Mouse (Mus musculus) forebrain, postnatal 0 days (tissue): ENCODE results near the gene 0610040J01Rik. TPM values are rescaled to one million over a fixed set of nuclear protein-coding genes. Genes with fewer than 3 reads are reported as not detected.
A peak's percentile ranks its signal among the peaks of the same experiment; 100 is the strongest.

Experiments
- ATAC-seq: fragments of 200-750 bp; cut with Nextera tagmentation; 2 replicates; pipeline ENCODE4 v1.8.0; 2017; ENCODE audit warnings: mild to moderate bottlenecking, moderate library complexity
- DNase-seq: peaks from one replicate; pipeline ENCODE4 v3.0.0-alpha.2; 2015
- H3K27ac ChIP-seq: fragments of 300-500 bp; sonication (generic); 2 replicates; pipeline ENCODE4 v1.5.1; 2014; ENCODE audit warnings: low read depth, mild to moderate bottlenecking, antibody characterized with exemption, low read length, moderate library complexity, mixed read lengths
- H3K27me3 ChIP-seq: fragments of 300-500 bp; sonication (generic); 2 replicates; pipeline ENCODE4 v1.6.1; 2014; ENCODE audit warnings: mild to moderate bottlenecking, low read length, mixed read lengths; ENCODE audit not compliant: insufficient read depth
- H3K36me3 ChIP-seq: fragments of 300-500 bp; sonication (generic); 2 replicates; pipeline ENCODE4 v1.6.1; 2014; ENCODE audit warnings: mild to moderate bottlenecking, moderate library complexity; ENCODE audit not compliant: insufficient read depth
- H3K4me1 ChIP-seq: fragments of 300-500 bp; sonication (generic); 2 replicates; pipeline ENCODE4 v1.6.1; 2014; ENCODE audit warnings: antibody characterized with exemption; ENCODE audit not compliant: insufficient read depth
- H3K4me2 ChIP-seq: fragments of 300-500 bp; sonication (generic); 2 replicates; pipeline ENCODE4 v1.6.1; 2014; ENCODE audit warnings: low read depth, mild to moderate bottlenecking, moderate library complexity
- H3K4me3 ChIP-seq: fragments of 300-500 bp; sonication (generic); 2 replicates; pipeline ENCODE4 v1.5.1; 2014; ENCODE audit warnings: low read depth, low read length, mixed read lengths
- H3K9ac ChIP-seq: fragments of 300-500 bp; sonication (generic); 2 replicates; pipeline ENCODE4 v1.6.1; 2014; ENCODE audit warnings: mild to moderate bottlenecking
- H3K9me3 ChIP-seq: fragments of 300-500 bp; sonication (generic); 2 replicates; pipeline ENCODE4 v1.6.1; 2016; ENCODE audit warnings: low read length
- CTCF ChIP-seq: sonication (generic); IDR thresholded peaks from 2 replicates; pipeline ENCODE4 v1.5.1; 2016; ENCODE audit warnings: antibody characterized with exemption, control low read depth, low read depth
- WGBS: fragments of 180-500 bp; shearing (Covaris S2); extraction: QIAGEN DNeasy Blood & Tissue Kit; methylation state at CpG from one replicate; pipeline ENCODE4 v1.1.7; 2014; 5-methylcytosine and 5-hydroxymethylcytosine counted together
- polyA plus RNA-seq: library from polyadenylated mRNA; unstranded; fragments of >200 nt; fragmentation: Nextera tagmentation; extraction: Ambion mirVana; gene quantifications from 2 replicates; pipeline ENCODE4 v1.2.1, GENCODE M21; 2015
- total RNA-seq: library from RNA; depleted of rRNA; stranded (reverse); fragments of >200 nt; gene quantifications from 2 replicates; pipeline ENCODE4 v1.2.3, GENCODE M21; 2014

The 0610040J01Rik gene
- total and polyA plus RNA-seq, 2 experiments from 2014 or later: 6.0 to 8.0 TPM

GRCm38 (mm10) chr5:63847080-63847479 lies 34.9 kb downstream of the 0610040J01Rik start:
- Histone ChIP-seq H3K9me3 (0 out of 2 replicates have a peak, but pooled peaks cover 4% of the 10 kb centered on the region), H3K4me2 (no peak overlapping the region), H3K36me3 (no peaks in the 10 kb centered on the region), H3K4me1 (no peaks in the 10 kb centered on the region), H3K9ac (no peak overlapping the region), H3K27me3 (no peaks in the 10 kb centered on the region), H3K27ac (no peak overlapping the region), H3K4me3 (no peak overlapping the region)
- no peak for TF ChIP-seq CTCF
- 95% methylated on average over 8 of the region's 8 CpGs for WGBS
- ATAC-seq (no peak), DNase-seq (no peak)

GRCm38 (mm10) chr5:63847541-63848226 lies 35.5 kb downstream of the 0610040J01Rik start:
- ATAC-seq: no peak
- Histone ChIP-seq H3K9me3 (0 out of 2 replicates have a peak, but pooled peaks cover 4% of the 10 kb centered on the region), H3K27me3 (no peaks in the 10 kb centered on the region), H3K36me3 (no peaks in the 10 kb centered on the region), H3K27ac (no peak overlapping the region), H3K9ac (no peak overlapping the region), H3K4me2 (no peak overlapping the region), H3K4me1 (no peaks in the 10 kb centered on the region), H3K4me3 (no peak overlapping the region)
- no peak for TF ChIP-seq CTCF
- DNase-seq: no peak
- 90% methylated on average over 13 of the region's 13 CpGs for WGBS

GRCm38 (mm10) chr5:63858901-63859300 lies 46.7 kb downstream of the 0610040J01Rik start:
- Histone ChIP-seq H3K4me1 (no peaks in the 10 kb centered on the region), H3K27me3 (no peaks in the 10 kb centered on the region), H3K27ac (no peak overlapping the region), H3K4me2 (no peak overlapping the region), H3K9me3 (no peaks in the 10 kb centered on the region), H3K36me3 (no peaks in the 10 kb centered on the region), H3K9ac (no peak overlapping the region), H3K4me3 (no peak overlapping the region)
- no peak for TF ChIP-seq CTCF
- ATAC-seq (no peak), DNase-seq (no peak)
- 93% methylated on average over 8 of the region's 8 CpGs for WGBS

DNA sequence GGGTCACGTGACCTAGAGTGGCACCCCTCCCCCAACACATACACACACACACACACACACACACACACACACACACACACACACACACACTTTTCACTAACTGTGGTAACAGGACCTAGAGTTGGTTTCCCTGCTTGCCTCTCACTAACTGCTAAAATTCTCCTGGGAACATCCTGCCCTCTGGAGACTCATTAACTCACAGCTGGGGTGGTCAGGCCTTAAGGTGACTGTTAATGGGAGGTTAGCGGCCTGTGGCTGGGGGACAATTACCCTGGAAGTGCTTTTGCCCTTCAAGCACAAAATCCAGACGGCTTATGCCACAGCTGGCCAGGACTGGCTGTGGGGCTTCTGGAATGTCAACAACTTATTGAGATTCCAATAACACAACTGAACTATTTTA lies 55.3 kb downstream of the 0610040J01Rik start:
- 25% methylated on average over 3 of the region's 3 CpGs for WGBS
- Histone ChIP-seq H3K4me3 (no peak overlapping the region), H3K9me3 (no peaks in the 10 kb centered on the region), H3K4me2 (no peak overlapping the region), H3K27ac (no peak overlapping the region), H3K4me1 (peaks cover 7% of the 10 kb centered on the region; the same call in 1 of the 2 replicates), H3K9ac (no peak overlapping the region), H3K27me3 (no peaks in the 10 kb centered on the region), H3K36me3 (no peaks in the 10 kb centered on the region)
- DNase-seq (no peak), ATAC-seq (no peak)
- no peak for TF ChIP-seq CTCF

DNA sequence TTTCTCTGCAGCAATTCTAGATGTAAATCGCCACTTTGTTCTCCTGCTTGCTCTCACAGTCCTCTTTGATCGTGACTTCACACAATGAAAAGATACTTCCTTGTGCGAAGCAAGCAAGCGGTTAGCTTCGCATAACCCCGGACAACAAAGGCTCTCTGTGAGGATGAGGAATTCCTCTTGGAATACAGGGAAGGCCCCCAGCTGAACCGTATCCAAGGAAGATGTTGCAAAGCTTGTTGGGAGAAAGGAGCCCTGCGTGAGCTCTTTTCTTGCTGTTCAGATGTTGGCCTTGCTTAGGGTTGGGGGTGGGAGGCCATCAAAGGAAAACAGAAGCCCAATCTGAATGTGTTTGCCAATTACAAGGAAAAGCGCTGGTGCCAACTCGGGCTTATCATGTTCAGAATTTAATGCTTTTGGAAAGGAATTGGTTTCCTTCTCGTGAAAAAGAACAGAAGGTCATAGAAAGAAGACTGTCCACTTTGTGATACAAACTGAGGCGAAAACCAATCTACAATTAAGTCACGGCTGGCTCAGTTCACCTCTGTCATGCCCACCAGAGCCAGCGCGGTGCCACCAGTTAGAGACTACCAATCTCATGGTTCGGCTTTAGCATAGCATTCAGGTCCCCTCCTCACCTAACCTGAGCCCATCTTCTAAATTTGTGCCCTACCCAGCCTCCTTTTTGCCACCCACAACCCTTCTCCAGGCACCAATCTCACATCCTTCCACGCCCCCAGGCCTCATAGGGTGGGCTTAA lies 60.2 kb downstream of the 0610040J01Rik start:
- peak overlapping the region; percentile 21; the same call in 1 of the 2 replicates for H3K27ac ChIP-seq
- no peaks in the 10 kb centered on the region for H3K27me3 ChIP-seq
- no peak overlapping the region for H3K4me2 ChIP-seq

DNA sequence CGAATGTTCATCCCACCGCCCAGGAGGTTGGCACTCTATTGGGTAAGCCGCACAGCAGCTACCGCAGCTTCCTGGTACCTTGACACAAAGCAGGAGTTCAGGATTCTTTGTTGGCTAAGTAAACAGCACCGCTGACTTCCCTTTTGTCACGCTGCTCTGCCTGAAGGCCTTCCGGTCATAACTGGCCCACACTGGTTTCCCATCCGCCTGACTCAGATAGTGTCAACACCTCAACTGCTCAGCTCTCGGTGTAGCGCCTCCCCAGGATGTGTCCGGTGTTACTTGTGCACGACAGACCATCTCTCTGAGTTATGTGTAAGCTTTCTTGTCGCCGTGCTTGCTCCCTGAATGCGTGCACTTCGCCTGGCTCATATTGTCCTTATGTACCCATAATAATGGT lies 62.7 kb downstream of the 0610040J01Rik start:
- DNase-seq: no peak
- no peak overlapping the region for H3K4me2 ChIP-seq
- H3K36me3 ChIP-seq: no peaks in the 10 kb centered on the region
- WGBS: 77% methylated on average over 16 of the region's 16 CpGs
- H3K27ac ChIP-seq: no peak overlapping the region
- H3K4me1 ChIP-seq: peaks cover 7% of the 10 kb centered on the region; the same call in 1 of the 2 replicates
- peak; percentile 18; the same call in 1 of the 2 replicates for TF ChIP-seq CTCF
- no peak overlapping the region for H3K9ac ChIP-seq
- ATAC-seq: no peak
- no peaks in the 10 kb centered on the region for H3K9me3 ChIP-seq
- H3K27me3 ChIP-seq: no peaks in the 10 kb centered on the region
- H3K4me3 ChIP-seq: no peak overlapping the region

More for the DNA sequence above, 60.2 kb downstream of the 0610040J01Rik start:
- no peaks in the 10 kb centered on the region for H3K36me3 ChIP-seq
- no peak overlapping the region for H3K9ac ChIP-seq
- peaks cover 7% of the 10 kb centered on the region; the same call in 1 of the 2 replicates for H3K4me1 ChIP-seq
- peak; percentile 91 for ATAC-seq
- DNase-seq: peak; percentile 69
- no peaks in the 10 kb centered on the region for H3K9me3 ChIP-seq
- no peak for TF ChIP-seq CTCF
- no peak overlapping the region for H3K4me3 ChIP-seq
- WGBS: 22% methylated on average over 17 of the region's 17 CpGs

- Histone ChIP-seq H3K4me1 (peaks cover 7% of the 10 kb centered on the region; the same call in 1 of the 2 replicates), H3K27me3 (no peaks in the 10 kb centered on the region), H3K4me3 (no peak overlapping the region), H3K4me2 (no peak overlapping the region), H3K36me3 (no peaks in the 10 kb centered on the region), H3K9me3 (no peaks in the 10 kb centered on the region), H3K27ac (no peak overlapping the region), H3K9ac (no peak overlapping the region)
- DNase-seq (no peak), ATAC-seq (no peak)
- TF ChIP-seq CTCF: no peak
- WGBS: 77% methylated on average over 4 of the region's 4 CpGs
Observed at GRCm38 (mm10) chr5:63876081-63876480, 63.9 kb downstream of the 0610040J01Rik start.
